Mouse (Mus musculus): ENCODE measurements around the gene Nox3.

Nox3 gene

GRCm38 (mm10) chr17:3610307-3610754 lies 85.7 kb downstream of the Nox3 start:
- no peak for DNase-seq (ENCODE audit: low read depth, low spot score)

GRCm38 (mm10) chr17:3602954-3603672 lies 92.9 kb downstream of the Nox3 start:
- no peak for DNase-seq (ENCODE audit: low read depth, low spot score)

GRCm38 (mm10) chr17:3598393-3598792 lies 97.7 kb downstream of the Nox3 start:
- no peak for DNase-seq (ENCODE audit: low read depth, low spot score)

GRCm38 (mm10) chr17:3597866-3598265 lies 98.2 kb downstream of the Nox3 start:
- no peak for DNase-seq (ENCODE audit: low read depth, low spot score)

GRCm38 (mm10) chr17:3597130-3597529 lies 98.9 kb downstream of the Nox3 start:
- no peak for DNase-seq (ENCODE audit: low read depth, low spot score)
